Mouse (Mus musculus) stomach, postnatal 0 days (tissue): ENCODE results near the gene Card9. TPM values are rescaled to one million over a fixed set of nuclear protein-coding genes. Genes with fewer than 3 reads are reported as not detected.

ENCODE experiments used
- ATAC-seq: fragments of 200-750 bp; cut with Nextera tagmentation; 2 replicates; pipeline ENCODE4 v1.8.0; 2017; ENCODE audit not compliant: low FRiP score, low TSS enrichment
- DNase-seq: peaks from one replicate; pipeline ENCODE4 v3.0.0-alpha.2; 2016; ENCODE audit warnings: low spot score
- H3K27ac ChIP-seq: fragments of 300-500 bp; sonication (generic); replicated peaks from 2 replicates; pipeline ENCODE4 v1.5.1; 2014; ENCODE audit warnings: mild to moderate bottlenecking, control low read depth
- H3K27me3 ChIP-seq: fragments of 300-500 bp; sonication (generic); 2 replicates; pipeline ENCODE4 v1.6.1; 2014; ENCODE audit warnings: low read length; ENCODE audit not compliant: control insufficient read depth, insufficient read depth
- H3K36me3 ChIP-seq: fragments of 300-500 bp; sonication (generic); 2 replicates; pipeline ENCODE4 v1.6.1; 2014; ENCODE audit warnings: low read length, mixed read lengths; ENCODE audit not compliant: control insufficient read depth, insufficient read depth
- H3K4me1 ChIP-seq: fragments of 300-500 bp; sonication (generic); replicated peaks from 2 replicates; pipeline ENCODE4 v1.6.1; 2014; ENCODE audit warnings: antibody characterized with exemption; ENCODE audit not compliant: control insufficient read depth, insufficient read depth
- H3K4me2 ChIP-seq: fragments of 300-500 bp; sonication (generic); replicated peaks from 2 replicates; pipeline ENCODE4 v1.6.1; 2014; ENCODE audit warnings: low read depth, mild to moderate bottlenecking, control low read depth, moderate library complexity
- H3K4me3 ChIP-seq: fragments of 300-500 bp; sonication (generic); 2 replicates; pipeline ENCODE4 v1.5.1; 2014; ENCODE audit warnings: low read depth, low read length, control low read depth
- H3K9ac ChIP-seq: fragments of 300-500 bp; sonication (generic); 2 replicates; pipeline ENCODE4 v1.6.1; 2014; ENCODE audit warnings: mild to moderate bottlenecking, low read length, control low read depth, mixed read lengths
- H3K9me3 ChIP-seq: fragments of 300-500 bp; sonication (generic); 2 replicates; pipeline ENCODE4 v1.6.1; 2016; ENCODE audit warnings: low read length; ENCODE audit not compliant: control insufficient read depth
- CTCF ChIP-seq: IDR thresholded peaks from 2 replicates; pipeline ENCODE4 v1.5.1; 2016; ENCODE audit warnings: antibody characterized with exemption, low read depth, mild to moderate bottlenecking, moderate library complexity
- EP300 ChIP-seq: optimal IDR thresholded peaks from 2 replicates; pipeline ENCODE3; 2016; ENCODE audit warnings: antibody characterized with exemption
- WGBS: fragments of 180-500 bp; shearing (Covaris S2); extraction: QIAGEN DNeasy Blood & Tissue Kit; methylation state at CpG from one replicate; pipeline ENCODE4 v1.1.7; 2014; 5-methylcytosine and 5-hydroxymethylcytosine counted together
- polyA plus RNA-seq: library from polyadenylated mRNA; unstranded; fragments of >200 nt; fragmentation: Nextera tagmentation; extraction: Ambion mirVana; gene quantifications from 2 replicates; pipeline ENCODE4 v1.2.1, GENCODE M21; 2015

Gene Card9
- polyA plus RNA-seq, 1 experiment from 2014 or later, result 0.55 TPM

- Histone ChIP-seq H3K4me3 (no peak overlapping the region), H3K4me1 (no peaks in the 10 kb centered on the region), H3K36me3 (peaks cover 40% of the 10 kb centered on the region), H3K4me2 (no peak overlapping the region), H3K9me3 (no peaks in the 10 kb centered on the region), H3K27ac (no peak overlapping the region), H3K9ac (no peak overlapping the region), H3K27me3 (no peaks in the 10 kb centered on the region)
- TF ChIP-seq EP300 (no peak), CTCF (no peak)
- DNase-seq, result no peak
- no peak for ATAC-seq
- WGBS, result 82% methylated on average over 4 of the region's 4 CpGs
Observed at GRCm38 (mm10) chr2:26401023-26401422, 40.3 kb upstream of the Card9 start.

GRCm38 (mm10) chr2:26400296-26400695, 39.6 kb upstream of the Card9 start:
- Histone ChIP-seq H3K4me2 (no peak overlapping the region), H3K9ac (no peak overlapping the region), H3K27me3 (no peaks in the 10 kb centered on the region), H3K9me3 (no peaks in the 10 kb centered on the region), H3K4me3 (no peak overlapping the region), H3K27ac (no peak overlapping the region), H3K4me1 (no peaks in the 10 kb centered on the region), H3K36me3 (peaks cover 48% of the 10 kb centered on the region)
- no peak for DNase-seq
- TF ChIP-seq CTCF (no peak), EP300 (no peak)
- ATAC-seq, result no peak
- 86% methylated on average over 5 of the region's 5 CpGs for WGBS

GRCm38 (mm10) chr2:26399647-26400046, 38.9 kb upstream of the Card9 start:
- no peak overlapping the region for H3K9ac ChIP-seq
- no peak for TF ChIP-seq CTCF
- no peak for TF ChIP-seq EP300
- H3K4me3 ChIP-seq, result no peak overlapping the region
- H3K27me3 ChIP-seq, result no peaks in the 10 kb centered on the region
- no peak overlapping the region for H3K27ac ChIP-seq
- ATAC-seq (no peak), DNase-seq (no peak)
- WGBS, result 66% methylated on average over 5 of the region's 5 CpGs
- H3K9me3 ChIP-seq, result no peaks in the 10 kb centered on the region
- no peak overlapping the region for H3K4me2 ChIP-seq
- H3K36me3 ChIP-seq, result peaks cover 51% of the 10 kb centered on the region
- no peaks in the 10 kb centered on the region for H3K4me1 ChIP-seq

- Histone ChIP-seq H3K27me3 (no peaks in the 10 kb centered on the region), H3K4me3 (no peak overlapping the region), H3K9me3 (no peaks in the 10 kb centered on the region), H3K36me3 (peaks cover 55% of the 10 kb centered on the region), H3K4me1 (no peaks in the 10 kb centered on the region), H3K9ac (no peak overlapping the region), H3K4me2 (no peak overlapping the region), H3K27ac (no peak overlapping the region)
- 83% methylated on average over 8 of the region's 8 CpGs for WGBS
- TF ChIP-seq CTCF, result no peak
- TF ChIP-seq EP300, result no peak
- DNase-seq (no peak), ATAC-seq (no peak)
Observed at GRCm38 (mm10) chr2:26398978-26399377, 38.3 kb upstream of the Card9 start.

- Histone ChIP-seq H3K9ac (no peak overlapping the region), H3K27ac (no peak overlapping the region), H3K27me3 (no peaks in the 10 kb centered on the region), H3K9me3 (no peaks in the 10 kb centered on the region), H3K36me3 (peaks cover 43% of the 10 kb centered on the region), H3K4me2 (no peak overlapping the region), H3K4me1 (no peaks in the 10 kb centered on the region), H3K4me3 (no peak overlapping the region)
- TF ChIP-seq CTCF, result no peak
- TF ChIP-seq EP300, result no peak
- no peak for ATAC-seq
- WGBS, result 85% methylated on average over 6 of the region's 6 CpGs
- no peak for DNase-seq
Observed at GRCm38 (mm10) chr2:26391617-26392016, 30.9 kb upstream of the Card9 start.

DNA sequence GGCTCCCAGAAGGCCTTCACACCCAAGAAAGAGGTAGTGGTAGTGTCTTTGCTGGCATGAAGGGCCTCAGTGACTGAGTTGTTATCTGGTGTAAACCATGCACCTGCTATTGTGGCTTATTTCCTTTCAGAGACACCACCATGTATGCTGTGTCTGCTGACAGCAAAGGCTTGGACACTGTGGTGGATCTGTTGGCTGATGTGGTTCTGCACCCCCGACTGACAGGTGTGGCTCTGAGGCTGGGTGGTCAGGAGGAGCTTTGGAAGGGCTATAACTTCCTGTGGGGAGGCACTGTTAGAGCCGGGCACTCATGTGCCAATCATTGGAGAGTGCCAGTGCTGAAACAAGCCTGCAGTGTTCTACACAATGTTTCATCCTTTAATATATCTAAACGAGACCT, 30.2 kb upstream of the Card9 start:
- no peak for ATAC-seq
- no peak overlapping the region for H3K4me2 ChIP-seq
- WGBS, result 82% methylated on average over 3 of the region's 3 CpGs
- no peaks in the 10 kb centered on the region for H3K4me1 ChIP-seq
- TF ChIP-seq CTCF (no peak), EP300 (no peak)
- no peak overlapping the region for H3K27ac ChIP-seq
- no peak overlapping the region for H3K9ac ChIP-seq
- H3K4me3 ChIP-seq, result no peak overlapping the region
- H3K27me3 ChIP-seq, result no peaks in the 10 kb centered on the region
- DNase-seq, result no peak
- no peaks in the 10 kb centered on the region for H3K9me3 ChIP-seq
- peaks cover 41% of the 10 kb centered on the region for H3K36me3 ChIP-seq
